Mouse (Mus musculus) liver, postnatal 0 days (tissue): ENCODE measurements around the gene Smurf1.

Experiments
- CTCF ChIP-seq: sonication (generic); IDR thresholded peaks from 2 replicates; pipeline ENCODE4 v1.5.1; 2016; ENCODE audit warnings: antibody characterized with exemption, low read depth
- EP300 ChIP-seq: IDR thresholded peaks from 2 replicates; pipeline ENCODE4 v1.6.1; 2016; ENCODE audit warnings: antibody characterized with exemption, low read depth, mild to moderate bottlenecking

GRCm38 (mm10) chr5:144965639-144966351 is at the start of gene Smurf1:
- no peak for TF ChIP-seq EP300
- TF ChIP-seq CTCF, result no peak
